Mouse (Mus musculus) cerebellum, adult 2 months (tissue): ENCODE measurements around the gene Nr2f6.

Experiments
- CTCF ChIP-seq: fragments of 200-500 bp; IDR thresholded peaks from 2 replicates; pipeline ENCODE4 v1.5.1; 2011; ENCODE audit warnings: low read depth, mild to moderate bottlenecking, control low read depth, low read length, moderate library complexity, borderline replicate concordance; ENCODE audit not compliant: insufficient read depth
- POLR2A ChIP-seq: fragments of 200-500 bp; IDR thresholded peaks from 2 replicates; pipeline ENCODE4 v1.6.1; 2011; ENCODE audit warnings: low read length, control low read depth, borderline replicate concordance; ENCODE audit not compliant: insufficient read depth

- no peak for TF ChIP-seq CTCF
- no peak for TF ChIP-seq POLR2A
Measured at GRCm38 (mm10) chr8:71358026-71358425, 23.7 kb downstream of the Nr2f6 start.
